Mouse (Mus musculus) stomach, postnatal 0 days (tissue): ENCODE measurements at regions not wholly inside any gene's neighbourhood (a gene's known extent, or its start where the extent isn't known, plus 50 kb on each side); places are given as distances from the start of the nearest gene placed in this dataset.

Source experiments
- CTCF ChIP-seq: IDR thresholded peaks from 2 replicates; pipeline ENCODE4 v1.5.1; 2016; ENCODE audit warnings: antibody characterized with exemption, low read depth, mild to moderate bottlenecking, moderate library complexity
- EP300 ChIP-seq: optimal IDR thresholded peaks from 2 replicates; pipeline ENCODE3; 2016; ENCODE audit warnings: antibody characterized with exemption

- TF ChIP-seq EP300 (no peak), CTCF (no peak)
Observed at GRCm38 (mm10) chr1:77592248-77592647, 77.4 kb upstream of the Epha4 start.
